Mouse (Mus musculus): ENCODE data around the gene Dscaml1.

GRCm38 (mm10) chr9:45733246-45733645, 306.8 kb downstream of the Dscaml1 start:
- no peak for TF ChIP-seq CHD2 (IDR thresholded peaks at IDR 0.05; ENCODE audit: low read depth, low read length)
- TF ChIP-seq HCFC1 (IDR thresholded peaks at IDR 0.05; ENCODE audit: borderline replicate concordance, insufficient read depth, low read length), result no peak
- no peak for TF ChIP-seq ZNF384 (IDR thresholded peaks at IDR 0.05; ENCODE audit: low read depth, low read length)
- TF ChIP-seq ZC3H11A (IDR thresholded peaks at IDR 0.05; ENCODE audit: borderline replicate concordance, low read depth, low read length), result no peak

Data from ES-E14 (cell line).